In genomic region chr17:73882194-73882593, GRCm38 (mm10) we compare ENCODE assay signal across 8 mouse cellular contexts.
DNase-seq lines count a peak whose midpoint lies in the region; ATAC-seq lines count a peak whose summit lies in the region.

No protein-coding gene starts in this region.

- H3K4me3 ChIP-seq in hindbrain, embryonic 13.5 days, result no peak overlapping the region

- DNase-seq in R1 (ENCODE audit: low read depth, low spot score), result peak; percentile 75
- DNase-seq in cerebellum, adult 9-11 months, result peak; percentile 84
- peak; percentile 46 to 68 for DNase-seq in frontal cortex, postnatal 25 days (ENCODE audit: low spot score in 2 of 2)
- DNase-seq in layer of hippocampus, postnatal 10 days (ENCODE audit: low spot score in 2 of 2), result peak; percentile 84 to 87
- DNase-seq in lung, postnatal 25 days (ENCODE audit: low spot score), result peak; percentile 74
- DNase-seq in retina, postnatal 7 days (ENCODE audit: low read depth, low spot score), result peak; percentile 90
- peak; percentile 76 for DNase-seq in urinary bladder, postnatal 14 days (ENCODE audit: low spot score)

- H3K27ac ChIP-seq in hindbrain, embryonic 13.5 days, result no peak overlapping the region

- H3K9me3 ChIP-seq in hindbrain, embryonic 13.5 days, result no peaks in the 10 kb centered on the region

- H3K4me2 ChIP-seq in hindbrain, embryonic 13.5 days, result no peak overlapping the region

- H3K27me3 ChIP-seq in hindbrain, embryonic 13.5 days, result 0 out of 2 replicates have a peak, but pooled peaks cover 3% of the 10 kb centered on the region

- peak; percentile 93 for ATAC-seq in hindbrain, embryonic 13.5 days (ENCODE audit: low FRiP score)

- no peak overlapping the region for H3K9ac ChIP-seq in hindbrain, embryonic 13.5 days

- WGBS in hindbrain, embryonic 13.5 days, result 15% methylated on average over 9 of the region's 9 CpGs

- no peaks in the 10 kb centered on the region for H3K36me3 ChIP-seq in hindbrain, embryonic 13.5 days

- no peaks in the 10 kb centered on the region for H3K4me1 ChIP-seq in hindbrain, embryonic 13.5 days (replicated peaks)
